Mouse (Mus musculus) kidney, adult 8-10 months (tissue): ENCODE measurements around the gene Dazap1.
"Not testable (repeated sequence)": the region's sequence is repeated elsewhere in the genome, so short reads cannot be mapped to it uniquely, and the experiment has no call there.

ENCODE experiments used
- DNase-seq, 2 experiments: peaks; one replicate each; pipeline ENCODE4 v3.0.0; 2022

Dazap1 gene

DNA sequence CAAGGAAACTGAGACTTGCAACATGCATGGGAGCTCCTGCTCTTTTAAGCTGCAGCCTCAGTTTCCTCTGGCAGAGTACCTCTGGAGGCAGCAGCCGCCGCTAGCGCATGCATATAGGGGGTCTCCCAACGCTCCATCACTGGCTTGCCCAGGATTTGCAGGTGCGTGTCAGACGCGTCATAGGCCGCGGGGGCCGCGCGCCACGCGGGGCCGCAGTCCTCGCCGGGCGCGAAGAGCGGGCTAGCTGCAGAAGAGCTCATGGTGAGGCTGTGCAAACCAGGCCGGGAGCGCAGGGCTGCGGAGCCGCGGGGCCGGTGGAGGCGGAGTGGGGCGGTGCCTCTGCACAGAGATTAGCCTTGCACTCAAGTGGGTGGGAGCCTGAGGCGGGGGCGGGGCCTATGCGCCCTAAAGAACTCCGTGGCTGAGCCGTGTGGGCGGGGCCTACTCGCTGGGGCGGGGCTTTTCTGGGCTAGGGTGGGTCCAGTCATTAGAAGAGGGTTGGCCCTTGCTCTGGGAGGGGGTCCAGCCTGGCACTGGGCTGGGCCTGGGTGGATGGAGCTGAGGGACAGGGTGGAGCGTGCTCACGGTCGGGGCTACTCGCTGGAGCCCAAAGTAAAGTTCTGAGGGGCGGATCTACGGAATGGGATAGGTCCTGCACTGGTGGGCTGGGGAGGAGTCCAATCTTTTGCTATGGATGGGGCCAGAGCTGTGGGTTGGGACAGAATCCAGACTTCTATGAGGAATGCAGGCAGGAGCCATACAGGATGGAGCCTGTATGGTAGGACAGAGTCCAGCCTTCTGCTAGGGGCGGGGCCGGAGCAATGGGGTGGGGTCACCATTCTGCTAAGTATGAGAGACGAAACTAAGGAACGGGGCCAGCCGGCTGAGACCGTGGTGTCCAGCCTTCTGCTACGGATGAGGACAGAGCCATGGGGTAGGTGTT, at the start of gene Dazap1, which contains the start of gene Gamt:
TSS of gene Dazap1 (plus strand) at position 845 of the 943 bp plus-strand sequence.
TSS of gene Gamt (minus strand) at position 371 of the 943 bp plus-strand sequence.
- peak; percentile 97 to 98 for DNase-seq

DNA sequence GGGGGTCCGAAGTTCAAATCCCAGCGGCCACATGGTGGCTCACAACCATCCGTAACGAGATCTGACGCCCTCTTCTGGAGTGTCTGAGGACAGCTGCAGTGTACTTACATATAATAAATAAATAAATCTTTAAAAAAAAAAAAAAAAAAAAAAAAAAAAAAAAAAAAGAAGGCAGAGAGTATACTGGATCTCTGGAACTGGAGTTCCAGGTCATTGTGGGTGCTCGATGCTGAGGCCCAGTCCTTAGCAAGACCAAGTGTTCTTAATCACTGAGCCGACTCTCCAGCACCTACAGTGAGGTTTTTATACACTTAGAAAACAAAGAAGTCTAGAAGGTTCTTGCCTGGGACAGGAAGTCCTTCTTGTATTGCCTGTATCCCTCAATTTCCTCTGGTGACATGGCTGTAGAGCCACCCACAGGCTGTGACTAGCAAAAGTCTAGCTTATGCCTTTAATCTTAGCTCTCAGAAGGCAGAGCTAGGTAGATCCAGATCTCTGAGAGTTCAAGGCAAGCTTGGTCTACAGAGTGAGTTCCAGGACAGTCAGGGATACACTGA, 49.7 kb upstream of the Dazap1 start:
- DNase-seq, result not testable (repeated sequence)

DNA sequence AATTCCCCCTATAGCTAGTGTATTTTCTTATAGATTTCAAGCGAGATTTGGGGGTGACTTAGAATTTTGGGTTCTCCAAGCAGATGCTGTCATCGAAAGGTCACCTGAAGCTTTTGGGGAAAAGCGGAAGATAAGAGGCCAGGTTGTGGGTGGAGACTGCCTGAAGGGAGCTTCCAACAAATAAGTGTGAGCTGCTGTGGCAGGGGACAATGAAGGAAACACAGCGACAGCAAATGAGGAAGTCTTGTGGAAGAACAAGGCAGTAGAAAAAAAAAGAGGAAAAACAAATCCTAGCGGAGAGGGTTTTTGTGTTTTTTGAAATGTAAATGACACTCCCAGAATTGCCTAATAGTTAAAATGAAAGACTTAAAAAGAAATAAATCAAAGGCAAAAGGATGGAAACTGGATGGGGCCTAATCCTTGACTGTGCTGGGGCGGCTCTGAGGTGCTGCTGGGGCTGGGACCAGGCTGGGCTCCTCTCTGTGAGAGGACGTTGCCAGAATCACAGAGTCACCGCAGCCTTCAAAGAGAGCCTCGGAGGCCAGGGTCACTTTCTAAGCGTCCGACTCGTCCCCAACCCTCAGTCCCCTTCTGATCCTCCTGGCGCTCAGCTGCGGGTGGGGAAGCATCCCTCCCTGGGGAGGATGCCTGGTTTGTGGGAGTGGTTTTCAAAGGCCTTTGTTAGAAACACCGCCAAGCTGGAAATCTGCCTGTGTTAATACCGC, 46.1 kb upstream of the Dazap1 start:
- DNase-seq, result no peak

DNA sequence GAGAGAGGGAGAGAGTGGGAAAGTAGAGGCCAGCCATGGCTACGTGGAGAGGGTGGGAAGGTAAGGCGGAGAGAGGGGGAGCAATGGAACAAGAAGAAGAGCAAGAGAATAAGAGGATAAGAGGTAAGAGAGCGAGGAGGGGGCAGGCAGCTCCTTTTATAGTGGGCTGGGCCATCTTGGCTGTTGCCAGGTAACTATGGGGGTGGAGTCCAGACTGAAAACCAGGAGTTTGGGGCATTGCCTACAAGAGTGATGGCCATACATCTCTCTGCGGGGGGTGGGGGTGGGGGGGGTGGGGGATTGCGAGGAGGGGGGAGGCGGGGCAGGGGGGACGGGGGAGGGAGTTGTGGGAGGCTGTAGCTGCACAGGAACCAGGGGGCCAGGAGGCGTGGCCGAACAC, 40.6 kb upstream of the Dazap1 start:
- DNase-seq, result no peak

DNA sequence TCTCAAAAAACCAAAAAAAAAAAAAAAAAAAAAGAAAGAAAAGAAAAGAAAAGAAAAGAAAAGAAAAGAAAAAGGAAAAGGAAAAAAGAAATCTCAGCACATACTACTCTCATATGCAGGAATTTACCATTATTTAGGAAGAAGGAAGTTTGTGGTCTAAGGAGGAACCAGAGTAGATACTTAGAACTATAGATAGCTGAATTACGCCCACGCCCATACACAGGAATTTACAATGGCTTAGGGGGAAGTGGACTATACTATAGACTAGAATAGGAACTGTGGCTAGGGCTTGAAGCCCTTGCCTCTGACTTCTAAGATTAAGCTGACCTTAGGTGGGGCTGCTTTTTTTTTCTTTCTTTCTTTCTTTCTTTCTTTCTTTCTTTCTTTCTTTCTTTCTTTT, 38.1 kb upstream of the Dazap1 start:
- DNase-seq, result not testable (repeated sequence)

DNA sequence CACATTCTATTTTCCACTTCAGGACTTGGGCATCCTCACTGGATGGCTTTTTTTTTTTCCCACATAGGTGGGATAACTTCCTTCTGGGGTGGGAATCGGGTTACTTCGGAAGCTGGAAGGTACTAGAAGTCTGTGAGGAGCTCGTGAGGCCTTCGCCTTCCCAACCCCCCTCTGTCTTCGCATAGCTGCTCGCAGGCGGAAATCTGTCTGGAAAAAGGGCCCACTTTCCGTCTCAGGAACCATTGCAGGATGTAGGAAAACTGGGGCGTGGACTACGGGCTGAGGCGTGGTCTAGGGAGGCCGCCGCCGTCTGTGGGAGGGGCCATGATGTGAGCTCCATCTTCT, 35.2 kb upstream of the Dazap1 start:
- no peak for DNase-seq

DNA sequence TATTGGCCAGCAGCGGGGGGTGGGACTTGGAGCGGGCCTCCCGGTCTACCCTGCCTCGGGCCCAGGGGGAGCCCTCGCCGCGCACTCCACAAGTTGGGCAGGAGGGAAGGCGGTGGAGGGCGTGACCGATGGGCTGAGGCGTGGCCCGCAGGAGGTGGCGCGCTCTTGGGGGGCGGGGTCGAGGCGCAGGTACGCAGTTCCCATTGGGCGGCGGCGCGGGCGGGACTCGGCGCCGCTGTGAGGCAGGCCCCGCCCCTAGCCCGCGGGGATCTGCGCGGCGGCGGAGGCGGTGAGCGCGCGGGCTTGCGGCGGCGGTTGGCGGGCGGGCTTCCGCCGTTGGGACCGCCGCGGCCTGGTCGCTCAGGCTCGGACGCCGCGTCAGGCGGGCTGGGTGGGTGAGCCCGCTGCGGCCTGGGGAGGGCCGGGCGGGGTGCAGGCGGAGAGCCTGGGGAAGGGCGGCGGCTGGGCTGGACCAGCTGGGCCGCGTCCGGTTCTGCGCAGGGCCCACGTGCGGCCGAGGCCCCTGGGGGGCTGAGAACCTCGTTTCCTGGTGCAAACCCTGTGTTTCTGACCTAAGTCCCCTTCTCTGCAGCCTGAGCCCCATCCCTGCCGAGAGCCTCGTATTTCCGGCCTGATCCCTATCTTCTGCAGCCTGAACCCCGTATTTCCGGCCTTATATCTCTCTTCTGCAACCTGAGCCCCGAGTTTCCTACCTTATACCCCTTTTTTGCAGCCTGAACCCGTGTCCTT, 34.7 kb upstream of the Dazap1 start, which contains the start of gene Mum1:
TSS of gene Mum1 (plus strand) at position 19 of the 750 bp plus-strand sequence.
- DNase-seq, result peak; percentile 100

DNA sequence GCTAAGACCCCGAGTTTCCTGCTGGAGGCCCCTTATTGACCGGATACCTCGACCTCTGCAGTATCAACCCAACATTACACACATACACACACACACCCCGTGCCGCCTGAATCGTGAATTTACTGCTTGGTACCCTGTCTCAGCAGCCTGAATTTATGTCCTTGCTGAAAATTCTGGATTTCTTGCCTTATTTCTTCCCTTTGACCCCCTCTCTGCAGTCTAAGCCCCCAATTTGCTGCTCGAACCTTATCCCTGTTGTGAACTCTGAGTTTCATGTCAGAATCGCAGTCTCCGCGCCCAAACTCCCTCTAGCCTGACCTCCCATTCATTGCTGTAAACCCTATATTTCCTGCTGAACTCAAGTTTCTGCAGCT, 34.1 kb upstream of the Dazap1 start:
- no peak for DNase-seq

DNA sequence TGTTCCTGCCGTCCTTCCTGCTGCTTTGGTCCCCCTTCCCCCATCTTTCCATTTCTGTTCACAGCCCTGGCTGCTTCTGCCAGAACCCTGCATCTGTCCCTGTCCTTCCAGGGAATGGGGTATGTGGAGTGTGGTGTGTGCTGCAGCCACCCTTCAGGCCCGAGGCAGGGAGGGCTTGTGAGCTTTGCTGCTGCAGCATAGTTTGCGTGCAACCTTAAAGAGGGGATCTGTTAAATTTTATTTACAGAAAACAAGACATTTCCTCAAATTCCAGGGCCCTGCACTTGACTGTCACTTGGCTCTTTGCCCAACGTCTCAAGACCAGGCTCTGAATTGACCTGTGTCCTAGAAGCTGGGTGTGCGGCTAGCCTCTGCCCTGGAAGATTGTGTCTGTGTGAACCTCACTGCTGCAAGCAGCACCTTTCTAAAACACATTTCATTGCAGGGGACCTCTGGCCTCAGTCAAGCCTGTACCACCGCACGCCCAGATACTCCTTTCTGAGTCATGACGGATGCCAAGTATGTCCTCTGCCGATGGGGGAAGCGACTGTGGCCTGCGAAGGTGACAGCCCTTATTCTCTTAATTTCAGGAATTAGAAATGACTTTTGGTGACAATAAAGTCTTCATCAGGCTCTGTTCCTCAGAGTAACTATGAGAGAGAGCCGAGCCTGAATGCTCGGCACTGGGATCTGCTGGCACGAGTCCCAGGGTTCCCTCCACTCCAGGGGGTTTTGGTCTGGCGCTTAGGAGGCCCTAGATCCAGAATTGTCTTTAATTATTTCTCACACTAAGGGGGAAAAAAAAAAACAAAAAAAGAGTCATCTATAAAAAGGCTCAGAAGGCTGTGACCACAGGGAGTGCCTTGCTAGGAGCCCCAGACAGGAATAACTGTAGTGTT, 33.2 kb upstream of the Dazap1 start:
- DNase-seq, result peak in 1 of 2 experiments; percentile 43

DNA sequence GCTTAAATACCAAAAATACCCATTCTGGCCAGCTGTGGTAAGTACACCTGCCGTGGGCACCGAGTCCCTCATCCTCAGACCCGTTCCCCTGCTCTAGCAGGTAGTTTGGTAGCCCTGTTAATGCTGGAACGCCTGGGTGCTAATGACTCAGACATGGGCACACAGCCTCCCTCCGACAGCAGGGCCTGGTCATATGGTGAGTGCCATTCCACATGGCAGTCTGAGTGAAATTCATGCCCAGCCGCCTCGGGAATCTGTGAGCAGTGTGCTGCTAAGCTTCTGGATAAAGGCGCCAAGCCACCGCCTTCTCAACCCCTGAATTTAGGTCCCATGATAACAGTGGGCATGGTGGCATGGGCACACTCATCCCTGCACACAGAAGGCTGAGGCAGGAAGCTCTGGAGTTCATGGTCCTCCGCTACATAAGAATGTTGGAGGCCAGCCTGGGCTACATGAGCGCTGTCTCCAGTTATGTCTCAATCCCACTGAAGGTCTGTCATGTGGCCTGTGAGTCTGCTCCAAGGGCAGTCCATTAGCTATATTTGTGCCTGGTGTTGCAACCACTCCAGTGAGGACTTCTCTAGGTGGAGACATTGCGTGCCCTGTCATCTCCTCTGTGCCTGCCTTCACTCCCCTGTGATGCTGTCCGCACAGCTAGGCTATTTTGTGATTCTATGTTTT, 25.0 kb upstream of the Dazap1 start:
- no peak for DNase-seq

DNA sequence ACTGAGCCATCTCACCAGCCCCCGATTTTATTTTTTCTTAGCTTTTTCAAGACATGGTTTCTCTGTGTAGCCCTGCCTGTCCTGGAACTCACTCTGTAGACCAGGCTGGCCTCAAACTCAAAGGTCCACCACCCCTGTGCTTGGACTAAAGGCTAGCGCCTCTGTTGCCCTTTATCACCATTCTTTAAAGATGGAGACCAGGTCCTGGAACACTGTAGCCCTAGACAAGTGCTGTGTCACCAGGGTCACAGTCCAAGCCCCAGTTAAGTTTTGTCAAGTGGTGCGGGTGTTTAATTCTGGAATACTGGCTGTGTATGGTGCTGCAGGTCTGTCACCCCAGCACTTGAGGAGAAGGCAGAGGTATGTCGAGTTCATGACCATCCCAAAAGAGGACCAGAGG, 24.3 kb upstream of the Dazap1 start:
- no peak for DNase-seq

DNA sequence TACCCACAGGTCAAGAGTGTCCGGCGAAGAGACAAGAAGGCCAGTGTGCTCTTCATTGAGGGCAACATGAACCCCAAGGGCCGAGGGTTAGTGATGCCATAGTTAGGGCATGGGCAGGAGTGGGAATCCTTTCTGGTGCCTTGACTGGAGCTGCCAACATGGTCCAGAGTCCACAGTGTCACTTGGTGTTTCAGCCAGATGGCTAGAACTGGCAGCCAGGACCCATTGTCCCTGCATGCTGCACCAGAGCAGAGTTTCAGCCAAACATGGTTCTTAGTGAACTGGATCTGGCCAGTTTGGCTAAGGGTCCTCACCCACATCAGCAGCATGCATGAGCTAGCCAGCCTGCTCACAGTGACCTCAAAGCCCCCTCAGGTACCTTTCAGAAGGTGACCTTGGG, 23.0 kb upstream of the Dazap1 start:
- DNase-seq, result peak in 1 of 2 experiments; percentile 48

DNA sequence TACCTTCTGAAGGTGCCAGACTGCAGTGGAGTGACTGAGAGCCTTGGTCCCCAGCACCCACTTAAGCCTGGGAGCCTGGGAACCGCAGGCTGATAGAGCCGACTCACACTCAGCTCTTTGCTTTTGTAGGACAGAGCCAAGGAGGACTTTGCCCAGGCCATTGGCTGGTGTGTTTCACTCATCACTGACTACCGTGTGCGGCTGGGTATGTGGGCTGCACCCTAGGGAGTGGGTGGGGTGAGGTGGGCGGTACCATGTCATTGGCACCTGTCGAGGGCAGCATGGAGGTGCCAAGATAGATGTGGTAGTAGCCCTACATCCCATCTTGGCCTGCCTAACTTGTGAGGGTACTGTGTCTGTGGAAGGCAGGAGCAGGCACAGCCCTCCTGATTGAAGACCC, 21.5 kb upstream of the Dazap1 start:
- DNase-seq, result peak in 1 of 2 experiments; percentile 40

DNA sequence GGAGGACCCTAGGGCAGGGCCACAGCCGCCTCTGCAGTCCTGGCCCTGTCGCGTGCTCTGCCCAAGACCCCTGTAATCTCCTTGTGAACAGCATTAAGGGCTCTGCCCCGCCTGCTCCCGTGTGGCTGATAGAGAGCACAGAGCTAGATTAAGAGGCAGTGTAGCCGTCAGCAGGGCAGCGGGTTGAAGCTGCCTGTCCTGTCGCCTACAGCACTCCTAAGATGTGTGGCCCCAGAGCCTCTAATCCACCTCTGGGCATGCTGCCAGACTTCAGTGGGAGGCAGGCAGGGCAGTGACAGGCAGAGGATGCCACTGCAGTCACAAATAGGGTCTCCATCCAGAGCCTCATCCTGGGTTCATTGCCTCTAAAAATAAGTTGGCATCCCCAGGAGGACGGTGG, 19.2 kb upstream of the Dazap1 start:
- DNase-seq, result no peak

DNA sequence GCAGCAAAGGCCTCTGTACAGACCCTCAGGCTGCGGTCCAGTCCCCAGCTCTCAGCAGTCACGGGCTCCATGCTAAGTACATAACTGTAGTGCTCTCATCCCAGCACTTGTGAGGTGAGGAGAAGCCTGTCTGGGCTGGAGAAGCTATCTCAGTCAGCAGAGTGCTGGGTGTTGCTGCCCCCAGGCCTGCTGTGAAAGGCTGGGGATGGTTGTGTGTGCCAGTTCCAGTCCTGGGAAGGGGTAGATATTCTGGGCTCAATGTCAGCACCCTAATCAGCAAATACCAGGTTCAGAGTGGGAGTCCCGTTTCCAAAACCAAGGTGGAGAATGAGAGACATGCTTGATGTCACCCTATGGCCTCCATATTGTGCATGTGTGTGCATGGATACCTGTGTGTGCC, 18.7 kb upstream of the Dazap1 start:
- DNase-seq, result no peak

DNA sequence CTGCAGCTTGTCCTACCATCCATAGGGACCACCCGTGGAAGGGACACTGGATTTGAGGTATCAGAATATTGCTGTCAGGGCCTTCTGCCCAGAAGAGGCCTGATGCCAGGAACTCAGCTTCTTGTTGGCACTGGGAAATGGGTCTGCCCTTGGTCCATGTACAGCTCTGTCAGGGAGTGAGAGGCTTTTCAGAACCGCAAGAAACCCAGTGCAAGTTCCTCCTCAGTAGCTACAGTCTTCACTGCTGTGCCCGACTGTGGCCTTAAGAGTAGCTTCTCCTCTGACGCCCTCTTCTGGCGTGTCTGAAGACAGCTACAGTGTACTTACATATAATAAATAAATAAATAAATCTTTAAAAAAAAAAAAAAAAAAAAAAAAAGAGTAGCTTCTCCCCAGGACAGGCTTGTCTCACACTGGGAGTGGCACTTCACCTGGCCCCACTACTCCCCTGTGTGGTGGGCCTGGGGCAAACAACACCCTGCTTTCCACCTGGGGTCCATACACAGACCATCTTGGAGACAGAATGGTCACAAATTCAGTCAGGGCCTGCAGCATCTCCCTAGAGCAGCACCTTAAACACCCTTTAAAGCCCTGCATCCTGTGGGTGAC, 16.4 kb upstream of the Dazap1 start:
- DNase-seq, result no peak

DNA sequence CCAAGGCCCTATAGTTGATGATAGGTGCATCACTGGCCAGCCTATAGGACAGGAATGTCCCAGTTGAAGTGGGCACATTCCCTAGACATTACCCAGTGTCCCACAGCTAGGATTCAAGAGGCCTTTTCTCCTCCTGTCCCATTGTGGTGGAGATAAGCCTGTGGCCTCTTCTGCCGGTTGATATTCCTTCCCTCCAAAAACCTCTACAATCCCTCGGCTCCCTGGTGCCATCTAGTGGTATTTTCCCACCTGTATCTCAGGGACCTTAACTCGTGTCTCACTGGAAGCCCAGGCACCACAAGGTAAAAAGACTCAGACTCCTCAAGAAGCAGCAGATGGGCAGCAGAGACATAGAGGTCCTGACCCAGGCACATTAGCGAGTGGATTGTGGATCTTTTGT, 15.7 kb upstream of the Dazap1 start:
- peak; percentile 71 to 85 for DNase-seq

DNA sequence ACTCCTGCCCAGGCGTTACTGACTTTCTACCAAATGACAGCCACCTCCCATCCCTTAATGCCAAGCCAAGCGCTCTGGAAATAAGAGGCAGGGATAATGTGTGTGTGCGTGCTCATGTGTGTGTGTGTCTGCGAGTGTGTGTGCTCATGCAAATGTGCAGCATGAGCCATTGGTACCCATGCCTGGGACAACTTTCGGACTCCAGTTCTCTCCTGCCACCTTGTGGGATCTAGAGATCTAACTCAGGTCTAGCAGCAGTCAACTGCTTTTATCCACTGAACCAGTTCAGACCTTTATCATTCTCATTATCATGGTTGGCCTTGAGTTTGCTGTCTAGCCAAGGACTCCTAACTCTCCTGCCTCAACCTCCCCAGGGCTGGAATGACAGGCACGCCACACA, 13.4 kb upstream of the Dazap1 start:
- no peak for DNase-seq

DNA sequence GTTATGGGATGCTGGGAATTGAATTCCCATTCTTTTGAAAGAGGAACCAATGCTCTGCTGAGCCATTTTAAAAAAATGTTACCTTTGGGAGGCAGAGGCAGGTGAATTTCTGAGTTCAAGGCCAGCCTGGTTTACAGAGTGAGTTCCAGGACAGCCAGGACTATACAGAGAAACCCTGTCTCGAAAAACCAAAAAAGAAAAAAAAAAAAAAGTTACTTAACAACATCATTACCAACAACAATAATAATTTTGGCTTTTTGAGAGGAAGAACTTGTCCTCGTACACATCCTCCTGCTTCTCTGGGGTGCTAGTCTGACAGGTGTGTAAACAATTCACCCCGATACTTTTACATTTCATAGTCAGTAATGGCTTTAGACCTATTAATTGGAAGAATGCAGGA, 12.8 kb upstream of the Dazap1 start:
- not testable (repeated sequence) for DNase-seq

DNA sequence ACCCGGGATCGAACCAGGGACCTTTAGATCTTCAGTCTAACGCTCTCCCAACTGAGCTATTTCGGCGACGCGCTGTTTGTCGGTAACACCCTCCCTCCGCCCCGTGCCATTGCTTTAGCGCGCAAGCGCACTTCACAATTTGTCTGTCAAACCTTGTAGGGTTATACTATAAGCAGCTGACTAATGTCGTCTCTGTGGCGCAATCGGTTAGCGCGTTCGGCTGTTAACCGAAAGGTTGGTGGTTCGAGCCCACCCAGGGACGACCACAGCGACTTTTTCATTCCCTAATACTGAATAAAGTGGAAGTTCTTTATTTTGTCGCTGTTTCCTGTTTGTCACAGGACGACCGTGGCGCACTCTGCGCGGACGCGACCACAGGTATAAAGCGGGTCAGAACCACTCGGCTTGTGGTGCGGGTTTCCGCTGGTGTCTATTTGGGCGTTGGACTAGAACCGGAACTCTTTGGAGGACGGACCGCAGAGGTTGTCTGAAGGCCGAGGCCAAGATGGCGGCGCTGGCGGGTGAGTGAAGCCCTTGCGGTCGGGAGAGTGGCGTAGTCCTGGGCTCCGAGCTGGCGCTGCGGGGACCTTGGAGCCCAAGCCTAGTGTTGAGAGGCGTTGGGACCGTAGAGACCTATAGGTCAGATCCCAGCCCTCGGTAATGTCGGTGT, 12.2 kb upstream of the Dazap1 start, which contains the start of gene Ndufs7:
TSS of gene Ndufs7 (plus strand) at position 151 of the 670 bp plus-strand sequence.
- DNase-seq, result peak; percentile 95 to 96
